Mouse (Mus musculus): ENCODE data around the gene Aqp8.

- TF ChIP-seq POLR2A (IDR thresholded peaks at IDR 0.05; ENCODE audit: borderline replicate concordance, extremely low read depth, low read depth, low read length) (no peak), CTCF (IDR thresholded peaks at IDR 0.05; ENCODE audit: insufficient read depth, low read length) (no peak)
Measured at GRCm38 (mm10) chr7:123417661-123418060, 44.4 kb upstream of the Aqp8 start.
